Mouse (Mus musculus) c-Kit-positive CD71-positive TER-119-positive erythroid progenitor cells, embryonic 14.5 days (primary cell): ENCODE measurements at regions not wholly inside any gene's neighbourhood (a gene's known extent, or its start where the extent isn't known, plus 50 kb on each side); places are given as distances from the start of the nearest gene placed in this dataset.

Source experiments
- DNase-seq: peaks from one replicate; pipeline ENCODE4 v3.0.0-alpha.2; 2013; ENCODE audit warnings: low spot score

DNA sequence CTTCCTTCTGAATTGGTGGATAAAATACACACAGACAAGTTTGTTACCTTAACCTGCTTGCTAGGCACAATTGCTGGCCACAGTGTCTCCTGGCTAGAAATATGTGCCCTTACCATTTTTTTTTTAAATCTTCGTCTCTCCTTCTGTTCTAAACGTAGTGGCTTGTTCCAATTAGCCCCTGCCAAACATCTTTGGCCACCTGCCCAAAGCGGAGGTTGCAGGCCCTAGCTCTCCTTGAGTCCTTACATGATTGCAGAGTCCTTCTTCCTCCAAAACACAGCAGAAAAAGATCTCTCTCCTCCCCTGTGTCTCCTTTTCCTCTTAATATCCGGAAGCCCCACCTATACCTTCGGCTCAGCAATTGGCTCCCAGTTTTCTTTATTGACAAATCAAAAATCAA lies 986.8 kb downstream of the Robo2 start:
- no peak for DNase-seq

DNA sequence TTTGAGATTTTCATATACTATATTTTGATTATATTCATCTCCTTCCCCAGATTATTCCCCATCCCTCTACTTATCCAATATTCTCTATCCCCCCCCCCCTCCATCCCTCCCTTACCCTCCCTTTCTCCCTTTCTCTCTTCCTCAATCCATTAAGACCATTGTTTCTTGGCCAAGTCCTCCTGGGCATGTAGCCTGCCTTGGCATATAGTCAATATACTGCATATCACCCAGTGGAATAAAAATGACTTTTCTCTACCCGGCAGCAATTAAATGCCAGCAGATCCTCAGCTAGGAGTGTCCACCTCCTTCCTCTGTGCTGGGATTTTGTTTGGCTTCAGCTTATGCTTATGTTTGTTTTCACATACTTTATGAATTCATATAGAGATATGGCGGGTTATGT lies 987.3 kb downstream of the Robo2 start:
- no peak for DNase-seq

DNA sequence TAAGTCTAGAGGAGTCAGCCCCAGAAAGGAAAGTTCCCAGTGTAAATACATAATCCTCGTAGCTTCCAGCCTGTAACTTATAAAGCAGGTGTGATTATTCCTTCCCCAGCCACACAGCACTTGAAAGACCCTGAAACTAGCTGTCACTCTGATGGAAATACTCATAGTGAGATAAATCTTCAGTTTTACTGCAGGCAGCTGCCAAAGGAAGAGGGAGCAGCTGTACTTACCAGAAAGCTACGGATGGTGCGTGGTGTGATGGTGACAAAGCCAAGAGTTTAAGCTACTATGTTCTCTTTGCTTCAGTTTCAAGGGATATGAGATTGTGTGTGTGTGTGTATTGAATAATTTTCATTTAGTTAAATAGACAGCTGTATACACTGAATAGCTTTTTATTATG lies 1007.1 kb downstream of the Robo2 start:
- DNase-seq, result no peak

DNA sequence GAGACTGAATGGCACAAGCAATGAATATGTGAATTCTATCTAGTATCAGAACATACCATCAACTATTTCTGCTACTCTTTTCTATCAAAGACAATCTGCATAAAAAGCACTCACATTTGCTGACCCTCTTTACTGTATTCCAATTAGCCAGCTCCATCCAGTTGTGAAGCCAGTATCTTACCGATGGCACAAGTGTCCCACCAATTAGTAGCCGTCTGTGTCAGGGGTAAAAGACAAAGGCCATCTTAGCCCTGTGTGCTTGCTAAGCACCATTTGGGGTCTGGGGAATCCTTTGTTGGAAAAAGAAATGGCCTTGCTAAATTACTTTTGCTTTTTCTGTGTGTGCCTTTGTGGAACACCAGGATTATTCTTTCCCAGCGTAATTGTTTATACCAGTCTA lies 1007.5 kb downstream of the Robo2 start:
- DNase-seq, result no peak

DNA sequence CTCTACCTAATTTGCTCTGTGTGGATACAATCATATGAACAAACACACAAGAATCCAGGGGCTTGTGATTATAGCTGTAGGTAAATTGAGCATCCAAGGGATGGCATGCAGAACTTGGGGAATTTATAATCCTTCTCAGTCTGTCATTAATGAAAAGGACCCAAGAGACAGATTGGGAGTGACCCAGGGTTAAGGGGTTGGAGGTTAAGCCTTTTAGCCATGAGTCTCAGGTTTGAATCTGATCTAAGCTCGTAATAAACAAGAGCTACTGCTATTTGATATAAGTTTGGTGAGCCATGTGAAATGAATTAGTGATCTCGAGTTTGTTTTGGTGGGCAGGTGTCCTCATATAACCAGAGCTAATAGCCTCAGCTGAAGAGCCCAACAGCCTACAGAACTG lies 1032.6 kb downstream of the Robo2 start:
- DNase-seq, result no peak

DNA sequence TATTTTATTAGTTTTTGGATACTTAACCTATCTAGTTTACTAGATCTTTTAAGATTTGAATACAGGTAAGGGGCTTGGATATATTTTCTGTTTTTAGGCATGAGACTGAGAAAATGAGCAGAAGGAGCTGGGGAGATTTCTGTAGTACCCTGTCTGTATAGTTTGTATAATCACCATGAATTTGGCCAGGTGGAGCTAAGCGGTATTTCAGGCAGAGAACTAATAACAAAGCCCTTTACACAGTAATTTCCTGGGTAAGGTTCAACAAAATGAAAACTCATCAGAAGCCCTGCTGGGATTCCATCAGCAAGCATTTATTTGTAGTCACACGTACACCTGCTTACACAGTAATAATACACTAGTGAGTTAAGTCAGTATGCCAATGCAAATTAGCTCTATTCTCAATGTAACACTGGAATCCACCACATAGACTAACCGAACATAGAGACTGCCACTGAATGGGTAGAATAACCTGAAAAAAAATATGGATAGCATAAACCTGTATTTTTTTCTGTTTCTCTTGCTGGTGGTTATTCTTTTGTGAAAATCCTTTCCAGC lies 1036.9 kb downstream of the Robo2 start:
- no peak for DNase-seq

DNA sequence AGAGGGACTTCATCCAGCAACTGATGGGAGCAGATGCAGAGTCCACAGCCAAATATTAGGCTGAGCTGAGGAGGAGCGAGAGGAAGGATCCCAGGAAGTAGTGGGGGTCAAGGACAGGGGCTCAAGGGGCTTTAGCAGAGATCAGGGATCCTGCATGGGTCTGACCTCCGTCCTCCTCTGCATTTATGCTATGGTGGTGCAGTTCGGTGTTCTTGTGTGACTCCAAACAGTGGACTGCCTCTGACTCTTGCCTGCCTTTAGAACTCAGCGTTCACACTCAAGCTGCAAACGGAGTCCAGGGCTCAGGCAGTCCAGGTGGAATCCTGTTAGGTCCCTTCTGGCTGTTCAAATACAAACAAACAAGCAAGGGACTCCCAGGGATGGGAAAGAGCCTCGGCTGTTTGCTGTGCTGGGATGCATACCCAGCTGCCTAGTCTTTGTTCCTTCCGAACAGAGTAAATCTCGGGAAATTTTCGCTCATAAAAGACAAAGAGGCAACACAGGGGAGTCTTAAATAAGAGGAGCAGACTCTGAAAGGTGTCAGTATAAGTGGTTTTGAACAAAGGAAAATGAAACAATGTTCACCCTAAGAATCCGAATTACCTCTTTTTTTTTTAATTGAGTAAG lies 1042.9 kb downstream of the Robo2 start:
- DNase-seq, result no peak

DNA sequence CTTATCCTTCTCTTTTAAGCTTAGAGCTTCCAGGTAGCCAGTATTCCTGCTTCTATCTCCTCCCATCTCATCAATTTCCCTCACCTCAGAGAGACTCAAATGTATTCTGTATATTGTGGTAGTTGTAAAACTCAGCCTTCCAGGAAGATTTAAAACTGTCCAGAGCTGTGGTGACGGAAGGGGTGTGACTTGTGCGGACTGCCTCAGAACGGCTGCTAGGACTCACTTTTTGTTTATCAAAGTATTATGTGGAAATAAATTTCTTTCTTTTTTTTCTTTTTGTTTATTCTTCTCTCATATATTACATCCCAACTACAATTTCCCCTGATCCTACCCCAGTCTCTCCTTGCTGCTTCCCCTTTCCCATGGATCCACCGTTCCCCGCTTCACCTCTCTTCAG lies 1043.7 kb downstream of the Robo2 start:
- DNase-seq, result no peak

DNA sequence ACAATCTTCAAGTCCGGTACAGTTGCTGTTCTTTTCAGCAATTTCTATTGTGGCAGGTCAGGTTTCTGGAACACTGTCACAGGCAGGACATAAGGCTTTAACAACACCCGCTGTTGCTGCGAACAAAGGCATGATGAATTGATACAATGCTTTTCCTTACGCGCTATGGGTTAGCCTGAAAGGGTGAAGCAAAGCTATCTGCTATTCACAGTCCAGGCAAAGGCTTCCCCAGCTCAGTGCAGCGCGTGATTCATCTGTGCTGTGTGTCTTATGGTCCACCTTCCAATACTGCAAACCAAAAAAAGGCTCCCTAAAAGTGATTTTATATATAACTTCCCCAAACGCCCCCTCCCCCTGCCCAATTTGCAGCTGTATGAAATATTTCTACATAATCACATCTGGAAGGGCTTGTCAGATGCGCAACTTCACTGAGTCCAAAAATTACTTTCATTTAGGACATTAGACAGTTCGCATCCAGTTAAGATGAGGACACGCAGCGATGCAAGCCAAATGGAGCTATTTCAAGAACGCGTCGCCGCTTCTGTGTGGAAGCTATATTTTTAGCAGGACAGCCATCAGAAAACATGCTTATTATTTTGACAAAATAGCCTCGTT lies 1044.3 kb downstream of the Robo2 start:
- DNase-seq, result no peak

DNA sequence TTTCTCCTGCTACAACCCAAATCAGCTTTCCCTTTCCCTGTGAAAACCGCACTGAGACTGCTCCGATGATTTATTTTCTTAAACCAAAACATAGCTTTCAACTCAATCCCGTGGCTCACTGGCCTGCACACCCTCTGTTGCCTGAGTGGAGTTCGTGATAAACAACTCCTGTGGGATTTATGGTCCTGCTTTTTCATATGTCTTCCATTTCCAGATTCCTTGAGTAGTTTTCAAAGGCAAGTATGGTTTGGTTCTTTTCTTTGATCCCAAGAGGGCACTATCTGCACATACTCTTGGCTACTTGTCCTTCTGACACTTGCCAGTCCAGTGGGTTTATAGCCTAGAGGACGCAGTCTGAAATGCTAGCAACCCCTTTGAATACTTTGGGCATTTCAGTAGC lies 1042.6 kb downstream of the Robo1 start:
- DNase-seq, result no peak

DNA sequence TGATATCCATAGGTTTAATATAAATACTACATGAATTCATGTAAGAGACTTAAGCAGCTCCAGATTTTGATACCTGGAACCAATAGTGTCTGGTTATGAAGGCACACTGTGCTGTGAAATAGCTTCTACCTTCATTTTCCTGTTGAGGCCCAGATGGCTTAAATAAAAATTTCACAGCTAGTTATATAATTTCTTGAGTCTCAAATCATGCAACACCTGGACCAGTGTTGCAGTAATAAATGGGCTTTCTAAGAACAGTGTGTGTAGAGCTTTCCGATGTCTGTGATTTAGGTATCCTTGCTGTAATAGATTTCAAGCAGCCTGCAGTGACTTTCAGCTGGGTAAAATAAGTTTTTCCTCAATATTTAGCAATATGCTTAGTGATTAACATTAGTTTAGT lies 1035.8 kb downstream of the Robo1 start:
- no peak for DNase-seq

DNA sequence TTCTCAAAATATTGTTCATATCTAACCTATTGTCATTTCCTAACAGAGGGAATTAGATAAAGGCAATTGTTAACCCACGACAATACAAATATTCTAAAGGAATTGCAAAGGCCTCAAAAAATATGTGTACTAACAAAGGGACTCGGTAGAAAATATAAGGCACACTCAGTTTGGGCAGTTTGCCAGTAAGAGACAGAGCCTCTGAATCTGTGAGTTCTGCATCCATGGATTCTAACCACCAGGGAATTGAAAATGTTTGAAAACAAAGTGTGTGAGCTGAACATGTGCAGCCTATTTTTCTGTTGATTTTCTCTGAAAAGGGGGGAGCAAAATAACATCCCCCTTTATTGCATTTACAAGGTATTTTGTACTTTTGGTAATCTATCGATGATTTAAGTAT lies 1035.4 kb downstream of the Robo1 start:
- no peak for DNase-seq

DNA sequence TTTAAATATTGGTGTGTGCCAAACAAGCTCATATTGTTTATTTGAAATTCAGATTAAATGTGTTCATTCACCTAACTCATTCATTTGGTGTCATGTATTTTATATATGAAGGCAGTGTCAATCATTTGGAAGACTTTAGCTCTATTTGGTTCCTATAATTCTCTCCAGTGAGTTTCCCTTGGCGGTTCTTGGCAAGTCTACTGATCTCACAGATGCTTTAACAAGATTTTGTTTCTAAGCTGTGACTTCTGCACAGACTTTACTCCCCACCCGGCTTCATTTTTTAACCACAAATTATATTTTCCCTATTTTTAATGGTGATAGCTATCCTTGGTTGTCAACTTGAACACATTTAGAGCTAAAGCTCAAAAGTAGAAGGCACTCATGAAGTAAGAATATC lies 1009.5 kb downstream of the Robo1 start:
- DNase-seq, result no peak

DNA sequence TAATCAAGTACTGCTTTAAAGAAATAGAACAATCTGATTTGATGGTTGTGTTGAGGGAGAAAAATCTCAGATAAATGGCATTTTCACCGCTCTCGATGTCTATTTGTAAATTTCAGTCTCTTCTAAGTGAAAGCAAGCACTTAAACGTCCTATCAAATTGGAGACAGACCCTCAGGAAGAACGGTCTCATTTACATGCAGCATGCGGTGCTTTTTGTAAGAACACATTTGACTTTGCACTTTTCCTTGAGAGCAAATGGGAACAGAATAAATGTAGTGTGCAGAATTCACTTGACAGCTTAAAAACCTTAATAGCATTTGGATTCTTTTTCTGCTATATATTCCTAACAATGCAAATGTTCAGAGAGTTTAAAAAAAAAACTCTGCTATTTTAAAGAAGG lies 1002.0 kb downstream of the Robo1 start:
- no peak for DNase-seq

DNA sequence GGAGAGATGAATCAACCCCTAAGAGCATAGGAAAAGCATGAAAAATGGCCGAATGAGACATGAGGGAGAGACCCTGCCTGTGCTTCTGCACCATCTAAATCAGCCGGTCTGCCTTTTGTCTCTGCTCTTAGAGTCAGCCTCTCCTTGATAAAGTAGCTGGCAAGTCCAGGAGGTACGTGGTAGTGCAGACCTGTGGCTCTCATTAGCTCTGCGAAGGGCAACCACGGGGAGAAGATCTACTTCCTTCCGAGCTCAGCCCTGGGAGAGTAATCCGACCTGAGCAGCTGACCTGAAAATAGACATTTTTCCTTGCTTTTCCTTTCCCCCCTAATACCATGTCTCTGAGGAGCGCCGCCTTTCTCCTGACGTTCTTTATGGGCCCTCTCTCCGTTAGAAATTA lies 971.8 kb downstream of the Robo1 start:
- no peak for DNase-seq

DNA sequence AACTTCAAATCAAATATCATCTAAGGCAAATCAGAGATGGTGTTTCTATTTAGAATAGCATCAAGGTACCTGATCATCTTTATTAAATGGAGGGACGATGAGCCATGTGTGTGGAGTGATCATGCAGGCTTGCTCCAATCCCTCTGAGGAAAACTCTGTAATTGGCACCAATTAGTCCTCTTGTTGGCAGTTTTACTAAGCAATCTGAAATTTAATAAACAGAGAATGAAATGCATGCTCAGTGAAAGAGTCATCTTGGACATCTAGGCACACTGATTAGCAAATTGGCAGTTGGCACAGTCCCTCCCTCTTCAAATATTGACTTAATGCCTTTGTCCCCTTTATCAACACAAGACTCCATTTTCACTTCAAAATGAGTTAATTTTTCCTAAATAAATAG lies 951.6 kb downstream of the Robo1 start:
- DNase-seq, result no peak

DNA sequence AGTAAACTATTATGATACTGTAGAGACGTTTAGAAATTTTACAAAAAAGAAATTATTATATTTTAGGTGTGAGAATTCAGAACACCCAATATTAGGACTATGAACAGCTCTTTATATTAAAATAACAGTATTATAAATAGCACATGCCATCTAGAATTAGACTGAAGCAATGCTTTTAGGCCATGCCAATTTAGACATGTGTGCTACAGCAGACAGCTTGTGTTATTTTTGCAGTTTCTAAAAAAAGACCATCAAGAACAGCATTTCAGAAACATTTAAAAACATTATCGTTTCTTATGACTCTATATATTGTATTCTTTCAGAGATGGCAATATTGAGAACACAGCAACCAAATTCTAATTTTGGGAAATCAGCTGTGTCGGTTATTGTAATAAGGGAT lies 951.2 kb downstream of the Robo1 start:
- DNase-seq, result no peak

DNA sequence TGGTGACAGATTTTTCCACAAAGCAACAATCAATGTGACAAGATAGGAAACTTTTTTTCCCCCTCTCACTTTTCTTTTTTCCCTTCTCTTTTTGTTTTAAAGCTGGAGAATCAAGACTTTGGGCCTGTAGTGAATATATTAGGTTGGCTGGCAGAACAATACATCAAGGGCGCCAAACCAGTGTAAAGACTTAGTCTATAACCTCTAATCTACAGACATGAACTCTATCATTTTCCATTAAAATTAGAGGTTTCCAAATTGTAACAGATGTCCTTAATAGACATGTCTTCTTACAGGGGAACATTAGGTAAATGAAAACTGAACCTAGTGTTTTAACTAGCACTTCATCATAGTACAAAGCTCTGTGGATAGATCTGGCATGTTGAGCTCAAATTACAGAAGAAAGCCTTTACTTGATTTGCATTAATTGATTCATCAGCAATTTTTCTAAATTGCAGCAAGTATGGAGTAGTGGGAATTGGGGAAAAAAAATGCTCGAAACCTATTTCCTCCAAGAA lies 937.0 kb downstream of the Robo1 start:
- no peak for DNase-seq

DNA sequence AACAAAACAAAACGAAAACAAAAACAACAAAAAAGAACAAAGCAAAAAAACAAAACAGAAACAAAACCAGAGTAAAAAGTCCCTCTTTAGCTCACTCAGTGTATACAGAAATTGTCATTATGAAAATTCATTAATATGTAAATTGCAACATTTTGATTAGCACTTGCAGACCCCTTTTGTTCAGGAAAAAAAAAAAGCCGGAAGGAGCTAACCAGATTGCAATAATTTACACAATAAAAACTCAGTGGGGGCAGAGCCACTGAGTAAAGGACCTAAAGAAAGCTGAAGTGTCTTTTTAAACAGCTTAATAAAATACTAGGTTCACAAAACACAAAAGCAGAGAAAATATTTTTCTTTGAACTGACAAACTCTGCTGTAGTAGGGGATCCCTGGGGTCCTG lies 922.5 kb downstream of the Robo1 start:
- no peak for DNase-seq

DNA sequence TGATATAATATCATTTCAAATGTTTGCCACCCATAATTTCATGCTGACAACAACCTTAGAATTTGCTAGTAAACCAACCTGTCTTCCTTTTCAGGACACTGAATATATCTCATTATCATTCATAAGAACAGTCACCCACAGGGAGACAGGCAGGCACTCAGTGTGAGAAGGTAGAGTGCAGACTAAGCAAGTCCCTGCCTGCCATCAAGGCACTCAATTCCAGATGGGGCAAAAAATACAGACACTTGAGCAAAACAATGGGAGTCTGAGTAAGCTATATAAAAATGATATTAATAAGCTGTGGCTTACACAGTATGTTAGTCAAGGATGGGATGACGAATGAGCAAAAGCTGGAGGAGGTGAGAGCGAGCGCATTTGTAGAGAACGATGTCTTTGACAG lies 909.4 kb downstream of the Robo1 start:
- no peak for DNase-seq

DNA sequence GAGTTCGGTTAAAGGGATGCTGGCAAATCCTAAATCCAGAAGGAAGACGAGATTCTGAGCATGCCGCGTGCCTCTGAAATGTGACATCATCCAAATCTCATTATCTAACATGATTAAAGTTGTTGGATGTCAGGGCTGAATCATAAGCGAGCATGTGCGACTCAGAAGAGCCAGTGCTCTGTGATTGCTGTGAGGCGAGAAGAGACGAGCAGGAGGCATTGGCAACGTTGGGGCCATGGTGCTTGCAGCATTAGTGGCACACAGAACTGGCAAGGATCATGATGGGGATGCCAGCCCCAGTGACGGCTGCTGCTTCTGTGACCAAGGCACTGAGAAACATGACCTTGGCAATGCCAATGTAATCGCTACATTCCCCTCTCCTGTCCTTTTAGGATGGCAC lies 895.4 kb downstream of the Robo1 start:
- DNase-seq, result no peak

DNA sequence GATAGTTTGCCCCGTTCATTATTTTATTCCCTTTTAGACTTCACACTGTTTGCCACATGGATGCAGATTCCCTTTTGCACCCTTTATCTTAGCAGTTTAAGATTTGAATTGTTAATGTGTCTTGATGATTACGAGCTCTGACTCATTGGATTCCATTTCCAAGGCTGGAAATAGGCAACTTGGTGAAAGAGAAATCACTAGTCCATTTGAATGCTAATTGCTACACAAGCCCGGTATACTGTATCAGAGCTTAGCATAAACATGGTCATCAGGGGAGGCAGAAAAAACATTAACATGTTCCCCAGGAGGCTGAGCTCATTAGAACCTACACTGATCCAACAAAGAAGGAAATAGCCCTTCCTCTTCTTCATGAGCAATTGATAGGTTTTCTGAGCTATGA lies 892.9 kb downstream of the Robo1 start:
- no peak for DNase-seq

DNA sequence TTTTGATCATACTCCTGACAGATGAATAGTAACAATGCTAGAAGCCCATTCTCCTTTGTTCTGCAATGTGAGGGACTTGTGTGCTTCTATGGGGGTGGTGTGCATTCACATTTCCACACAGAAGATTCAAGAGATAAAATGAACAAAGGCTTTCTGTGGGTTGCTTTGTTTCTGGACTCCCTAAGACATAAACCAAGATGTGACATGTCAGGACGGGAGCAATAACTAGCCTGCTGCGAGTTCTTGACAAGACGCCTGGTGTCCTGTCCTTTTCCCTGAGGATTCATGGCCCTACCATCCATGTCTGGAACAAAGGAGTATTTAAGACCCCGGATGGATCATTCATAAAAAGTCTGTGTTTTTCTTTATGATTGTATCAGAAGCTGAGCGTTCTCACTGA lies 874.7 kb downstream of the Robo1 start:
- no peak for DNase-seq

DNA sequence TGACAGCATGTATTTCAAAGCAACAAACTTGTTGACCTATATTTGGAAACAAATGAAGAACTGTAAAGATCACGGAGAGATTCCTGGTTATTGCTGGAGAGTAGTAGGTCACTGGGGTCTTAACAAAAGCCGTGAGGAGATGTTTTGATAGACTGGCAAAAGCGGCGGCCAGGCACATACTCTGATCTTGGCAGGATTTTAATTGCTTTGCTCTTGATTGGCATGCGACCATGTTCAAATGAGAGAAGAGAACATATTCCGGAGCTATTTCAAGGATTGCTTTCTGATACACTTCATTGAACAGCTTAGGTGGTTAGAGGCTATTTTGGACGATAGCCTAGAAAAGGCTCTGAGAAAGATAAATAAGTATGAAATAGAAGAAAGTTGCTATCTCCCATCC lies 874.2 kb downstream of the Robo1 start:
- DNase-seq, result no peak
